Mouse (Mus musculus) heart, embryonic 11.5 days (tissue): ENCODE results near the gene Exosc10. TPM values are rescaled to one million over a fixed set of nuclear protein-coding genes. Genes with fewer than 3 reads are reported as not detected.

ENCODE experiments used
- ATAC-seq: fragments of 200-750 bp; cut with Nextera tagmentation; replicated peaks from 2 replicates; pipeline ENCODE4 v1.8.0; 2017; ENCODE audit warnings: moderate library complexity; ENCODE audit not compliant: insufficient number of reproducible peaks, low FRiP score, low TSS enrichment
- H3K27ac ChIP-seq: fragments of 300-500 bp; sonication (generic); 2 replicates; pipeline ENCODE4 v1.5.1; 2014; ENCODE audit warnings: mild to moderate bottlenecking, low read depth, low read length
- H3K27me3 ChIP-seq: fragments of 300-500 bp; sonication (generic); 2 replicates; pipeline ENCODE4 v1.6.1; 2014; ENCODE audit warnings: mild to moderate bottlenecking, low read length, mixed read lengths; ENCODE audit not compliant: control insufficient read depth, insufficient read depth
- H3K36me3 ChIP-seq: fragments of 300-500 bp; sonication (generic); 2 replicates; pipeline ENCODE4 v1.6.1; 2014; ENCODE audit warnings: mild to moderate bottlenecking, low read length, moderate library complexity, mixed read lengths; ENCODE audit not compliant: control insufficient read depth, insufficient read depth
- H3K4me1 ChIP-seq: fragments of 300-500 bp; sonication (generic); 2 replicates; pipeline ENCODE4 v1.6.1; 2014; ENCODE audit warnings: low read length; ENCODE audit not compliant: control insufficient read depth, insufficient read depth
- H3K4me2 ChIP-seq: fragments of 300-500 bp; sonication (generic); 2 replicates; pipeline ENCODE4 v1.6.1; 2014; ENCODE audit warnings: mild to moderate bottlenecking, moderate library complexity
- H3K4me3 ChIP-seq: fragments of 300-500 bp; sonication (generic); 2 replicates; pipeline ENCODE4 v1.5.1; 2014; ENCODE audit warnings: low read depth, low read length
- H3K9ac ChIP-seq: fragments of 300-500 bp; sonication (generic); 2 replicates; pipeline ENCODE4 v1.6.1; 2014; ENCODE audit warnings: mild to moderate bottlenecking, low read depth, low read length, moderate library complexity
- H3K9me3 ChIP-seq: fragments of 300-500 bp; sonication (generic); replicated peaks from 2 replicates; pipeline ENCODE4 v1.6.1; 2016; ENCODE audit warnings: low read length; ENCODE audit not compliant: control insufficient read depth
- WGBS: fragments of 180-500 bp; shearing (Covaris S2); extraction: QIAGEN DNeasy Blood & Tissue Kit; methylation state at CpG from one replicate; pipeline ENCODE4 v1.1.7; 2014; ENCODE audit not compliant: insufficient replicate concordance; 5-methylcytosine and 5-hydroxymethylcytosine counted together
- polyA plus RNA-seq: library from polyadenylated mRNA; unstranded; fragments of >200 nt; fragmentation: Nextera tagmentation; extraction: Ambion mirVana; gene quantifications from 2 replicates; pipeline ENCODE4 v1.2.1, GENCODE M21; 2014

Exosc10 gene
- polyA plus RNA-seq, 1 experiment from 2014 or later, result 75.0 TPM

GRCm38 (mm10) chr4:148523538-148523937, 34.7 kb upstream of the Exosc10 start:
- no peak overlapping the region for H3K4me2 ChIP-seq
- no peak overlapping the region for H3K27ac ChIP-seq
- no peak for ATAC-seq
- no peak overlapping the region for H3K4me3 ChIP-seq
- H3K4me1 ChIP-seq, result no peaks in the 10 kb centered on the region
- H3K36me3 ChIP-seq, result peaks cover 29% of the 10 kb centered on the region
- H3K9ac ChIP-seq, result no peak overlapping the region
- 71% methylated on average over 7 of the region's 7 CpGs for WGBS
- H3K9me3 ChIP-seq, result no peaks in the 10 kb centered on the region
- no peaks in the 10 kb centered on the region for H3K27me3 ChIP-seq

- Histone ChIP-seq H3K4me2 (no peak overlapping the region), H3K27ac (no peak overlapping the region), H3K9ac (no peak overlapping the region), H3K4me1 (no peaks in the 10 kb centered on the region), H3K4me3 (no peak overlapping the region), H3K36me3 (peaks cover 35% of the 10 kb centered on the region), H3K27me3 (no peaks in the 10 kb centered on the region), H3K9me3 (no peaks in the 10 kb centered on the region)
- no peak for ATAC-seq
- 86% methylated on average over 10 of the region's 10 CpGs for WGBS
Measured at GRCm38 (mm10) chr4:148527158-148527910, 30.9 kb upstream of the Exosc10 start.

DNA sequence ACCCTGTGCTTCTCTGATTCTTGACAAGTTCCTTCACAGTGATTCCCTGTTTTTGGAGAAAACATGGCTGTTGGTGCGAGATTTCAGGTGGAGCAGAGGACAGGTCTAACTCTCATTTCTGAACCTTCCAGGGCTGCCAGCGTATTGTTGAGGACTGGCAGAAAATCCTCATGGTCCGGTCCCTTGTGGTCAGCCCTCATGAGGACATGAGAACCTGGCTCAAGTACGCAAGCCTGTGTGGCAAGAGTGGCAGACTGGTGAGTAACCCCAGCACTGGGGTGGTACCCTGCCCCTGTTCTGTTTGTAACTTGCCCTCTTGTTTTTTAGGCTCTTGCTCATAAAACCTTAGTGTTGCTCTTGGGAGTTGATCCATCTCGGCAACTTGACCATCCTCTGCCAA, 27.9 kb upstream of the Exosc10 start:
- Histone ChIP-seq H3K9ac (no peak overlapping the region), H3K27me3 (no peaks in the 10 kb centered on the region), H3K27ac (no peak overlapping the region), H3K4me2 (no peak overlapping the region), H3K36me3 (peaks cover 46% of the 10 kb centered on the region), H3K4me3 (no peak overlapping the region), H3K9me3 (no peaks in the 10 kb centered on the region), H3K4me1 (no peaks in the 10 kb centered on the region)
- WGBS, result 92% methylated on average over 5 of the region's 5 CpGs
- ATAC-seq, result no peak

GRCm38 (mm10) chr4:148530778-148531177, 27.5 kb upstream of the Exosc10 start:
- H3K4me2 ChIP-seq, result no peak overlapping the region
- H3K4me1 ChIP-seq, result no peaks in the 10 kb centered on the region
- WGBS, result 84% methylated on average over 6 of the region's 6 CpGs
- no peak for ATAC-seq
- no peak overlapping the region for H3K4me3 ChIP-seq
- H3K9ac ChIP-seq, result no peak overlapping the region
- no peak overlapping the region for H3K27ac ChIP-seq
- no peaks in the 10 kb centered on the region for H3K27me3 ChIP-seq
- H3K36me3 ChIP-seq, result peaks cover 43% of the 10 kb centered on the region
- no peaks in the 10 kb centered on the region for H3K9me3 ChIP-seq

DNA sequence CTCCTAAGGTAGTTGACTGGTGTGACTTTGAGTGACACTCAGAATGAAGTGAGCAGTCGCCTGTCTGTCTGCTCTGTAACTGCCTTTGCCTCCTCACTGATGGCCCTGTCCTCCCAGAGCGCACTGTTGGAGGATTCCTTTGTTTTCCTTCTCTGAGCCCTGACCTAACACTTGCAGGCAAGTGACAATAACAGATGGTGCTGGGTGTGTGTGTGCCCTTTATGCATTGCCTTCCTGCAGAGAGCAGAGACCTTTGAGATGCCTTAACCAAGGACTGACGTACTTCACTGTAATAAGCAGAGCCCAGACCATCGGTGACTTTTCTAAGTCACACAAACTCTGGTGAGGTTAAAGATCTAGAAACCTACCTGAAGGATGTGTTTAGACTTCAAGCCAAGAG, 26.9 kb upstream of the Exosc10 start:
- Histone ChIP-seq H3K27me3 (no peaks in the 10 kb centered on the region), H3K4me1 (no peaks in the 10 kb centered on the region), H3K9me3 (no peaks in the 10 kb centered on the region), H3K4me2 (no peak overlapping the region), H3K9ac (no peak overlapping the region), H3K36me3 (peaks cover 47% of the 10 kb centered on the region), H3K4me3 (no peak overlapping the region), H3K27ac (no peak overlapping the region)
- 75% methylated on average over 4 of the region's 4 CpGs for WGBS
- no peak for ATAC-seq

- Histone ChIP-seq H3K27me3 (no peaks in the 10 kb centered on the region), H3K9ac (no peak overlapping the region), H3K4me3 (no peak overlapping the region), H3K4me2 (no peak overlapping the region), H3K4me1 (no peaks in the 10 kb centered on the region), H3K36me3 (peaks cover 51% of the 10 kb centered on the region), H3K27ac (no peak overlapping the region), H3K9me3 (no peaks in the 10 kb centered on the region)
- 88% methylated on average over 3 of the region's 3 CpGs for whole genome bisulfite sequencing
- no peak for ATAC-seq
Measured at GRCm38 (mm10) chr4:148532516-148532915, 25.7 kb upstream of the Exosc10 start.

DNA sequence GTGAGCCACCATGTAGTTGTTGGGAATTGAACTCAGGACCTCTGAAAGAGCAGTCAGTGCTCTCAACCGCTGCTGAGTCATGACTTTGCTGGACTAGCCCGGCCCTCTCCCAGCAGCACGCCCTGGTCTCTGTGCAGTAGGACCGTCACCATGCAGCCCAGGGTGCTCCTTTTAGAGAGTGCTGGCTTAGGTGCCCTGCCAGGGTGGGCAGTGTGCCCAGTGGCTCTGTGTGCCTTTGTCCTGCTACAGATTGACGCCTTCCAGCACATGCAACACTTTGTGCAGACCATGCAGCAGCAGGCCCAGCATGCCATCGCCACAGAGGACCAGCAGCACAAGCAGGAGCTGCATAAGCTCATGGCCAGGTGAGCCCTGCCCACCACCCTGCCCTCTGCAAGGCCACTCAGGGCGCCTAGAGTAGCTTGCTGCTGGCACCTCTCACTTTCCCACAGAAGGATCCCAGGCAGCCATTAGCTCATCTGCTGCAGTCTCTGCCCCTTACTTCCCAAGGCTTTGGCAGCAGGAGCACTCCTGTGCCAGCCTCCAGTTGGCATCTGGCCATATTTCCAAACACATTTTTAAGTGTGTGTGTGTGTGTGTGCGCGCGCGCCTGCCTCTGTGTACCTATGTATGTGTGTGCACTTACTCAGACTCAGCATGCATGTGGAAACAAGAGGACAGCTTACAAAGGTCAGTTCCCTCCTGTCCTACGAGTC, 24.5 kb upstream of the Exosc10 start:
- no peaks in the 10 kb centered on the region for H3K27me3 ChIP-seq
- WGBS, result 88% methylated on average over 12 of the region's 12 CpGs
- H3K9ac ChIP-seq, result no peak overlapping the region; the same call in 1 of the 2 replicates
- H3K4me2 ChIP-seq, result no peak overlapping the region
- no peak overlapping the region for H3K4me3 ChIP-seq
- ATAC-seq, result no peak
- peaks cover 56% of the 10 kb centered on the region for H3K36me3 ChIP-seq
- no peaks in the 10 kb centered on the region for H3K4me1 ChIP-seq
- H3K27ac ChIP-seq, result no peak overlapping the region
- no peaks in the 10 kb centered on the region for H3K9me3 ChIP-seq

GRCm38 (mm10) chr4:148535876-148536275, 22.4 kb upstream of the Exosc10 start:
- ATAC-seq, result no peak
- H3K4me3 ChIP-seq, result no peak overlapping the region
- H3K9ac ChIP-seq, result no peak overlapping the region
- peaks cover 60% of the 10 kb centered on the region for H3K36me3 ChIP-seq
- no peaks in the 10 kb centered on the region for H3K4me1 ChIP-seq
- WGBS, result 85% methylated on average over 3 of the region's 3 CpGs
- no peaks in the 10 kb centered on the region for H3K27me3 ChIP-seq
- no peak overlapping the region for H3K27ac ChIP-seq
- no peak overlapping the region for H3K4me2 ChIP-seq
- no peaks in the 10 kb centered on the region for H3K9me3 ChIP-seq
